ENCODE assay signal across 18 mouse cellular contexts in genomic region chr15:42111811-42112210, GRCm38 (mm10).
"Had no signal": no experiment of that assay in that cellular context is flagged by ENCODE, and none has a peak within 500 bp of the region (broad histone marks: within the 10 kb centered on the region; RNA-seq: fewer than 3 reads in every experiment).

No protein-coding gene starts in this region.

- H3K4me3 ChIP-seq: kidney, embryonic 15.5 days; left cerebral cortex, adult 2 months; limb, embryonic 15.5 days; megakaryocyte, embryonic 14.5 days had no signal

- H3K9me3 ChIP-seq: kidney, embryonic 15.5 days; limb, embryonic 15.5 days; megakaryocyte, embryonic 14.5 days had no signal

- H3K4me2 ChIP-seq: kidney, embryonic 15.5 days; limb, embryonic 15.5 days; liver, embryonic 11.5 days; lung, embryonic 14.5 days; midbrain, embryonic 11.5 days had no signal

- H3K9ac ChIP-seq: kidney, embryonic 15.5 days; limb, embryonic 15.5 days; liver, embryonic 14.5 days; liver, postnatal 0 days; lung, embryonic 14.5 days had no signal

- H3K4me1 ChIP-seq: kidney, embryonic 15.5 days; limb, embryonic 15.5 days had no signal

- DNase-seq: kidney, adult 8-10 months; kidney, postnatal 10 days; kidney, postnatal 36 days; layer of hippocampus, postnatal 36 days; liver, postnatal 0 days; lung, embryonic 14.5 days; lung, postnatal 10 days; lung, postnatal 36 days; midbrain, embryonic 14.5 days; thymus, adult 18-20 months; thymus, postnatal 36 days had no signal

- H3K27ac ChIP-seq: kidney, embryonic 15.5 days; left cerebral cortex, adult 2 months; limb, embryonic 15.5 days; liver, embryonic 14.5 days had no signal

- H3K36me3 ChIP-seq: kidney, embryonic 15.5 days; limb, embryonic 15.5 days had no signal

- ATAC-seq: liver, postnatal 0 days had no signal

- H3K27me3 ChIP-seq: kidney, embryonic 15.5 days; limb, embryonic 15.5 days; megakaryocyte, embryonic 14.5 days had no signal
